Mouse (Mus musculus): ENCODE results near the gene Tmem169. TPM values are rescaled to one million over a fixed set of nuclear protein-coding genes. Genes with fewer than 3 reads are reported as not detected.

The Tmem169 gene
- polyA plus RNA-seq, 1 experiment: 15.9 TPM

DNA sequence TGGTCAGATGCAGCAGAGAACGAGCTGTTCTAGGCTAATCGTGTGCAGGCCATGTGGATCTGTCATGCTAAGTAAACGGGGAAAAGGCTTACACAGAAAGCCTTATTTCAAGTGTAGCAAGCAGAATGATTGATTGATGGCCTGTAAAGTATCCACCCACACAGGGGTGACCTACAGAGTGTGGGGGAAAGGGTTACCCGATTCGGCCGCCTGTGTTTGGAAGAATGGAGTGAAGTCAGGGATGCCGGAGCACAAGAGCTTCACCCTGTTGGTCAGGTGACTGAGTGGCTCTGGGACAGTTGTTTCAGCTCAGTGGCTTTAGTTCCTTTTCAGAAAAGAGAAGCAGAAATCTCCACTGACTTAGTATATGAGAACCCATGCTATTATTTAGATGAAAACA, 32.7 kb downstream of the Tmem169 start:
- H3K27ac ChIP-seq (ENCODE audit: insufficient read depth, low read length): no peak overlapping the region
- no peak for TF ChIP-seq POLR2A (IDR thresholded peaks at IDR 0.05; ENCODE audit: extremely low read depth, insufficient read depth, low read length)
- TF ChIP-seq CTCF (IDR thresholded peaks at IDR 0.05; ENCODE audit: extremely low read depth, insufficient read depth, low read length): no peak
- no peak overlapping the region for H3K4me3 ChIP-seq (ENCODE audit: insufficient read depth, low read length)
- H3K4me1 ChIP-seq (ENCODE audit: control insufficient read depth, insufficient read depth, low read length): no peaks in the 10 kb centered on the region

GRCm38 (mm10) chr1:72320759-72321158, 36.6 kb downstream of the Tmem169 start:
- Histone ChIP-seq H3K4me1 (ENCODE audit: control insufficient read depth, insufficient read depth, low read length) (no peaks in the 10 kb centered on the region), H3K4me3 (ENCODE audit: insufficient read depth, low read length) (no peak overlapping the region), H3K27ac (ENCODE audit: insufficient read depth, low read length) (no peak overlapping the region)
- TF ChIP-seq CTCF (IDR thresholded peaks at IDR 0.05; ENCODE audit: extremely low read depth, insufficient read depth, low read length): no peak
- TF ChIP-seq POLR2A (IDR thresholded peaks at IDR 0.05; ENCODE audit: extremely low read depth, insufficient read depth, low read length): no peak

DNA sequence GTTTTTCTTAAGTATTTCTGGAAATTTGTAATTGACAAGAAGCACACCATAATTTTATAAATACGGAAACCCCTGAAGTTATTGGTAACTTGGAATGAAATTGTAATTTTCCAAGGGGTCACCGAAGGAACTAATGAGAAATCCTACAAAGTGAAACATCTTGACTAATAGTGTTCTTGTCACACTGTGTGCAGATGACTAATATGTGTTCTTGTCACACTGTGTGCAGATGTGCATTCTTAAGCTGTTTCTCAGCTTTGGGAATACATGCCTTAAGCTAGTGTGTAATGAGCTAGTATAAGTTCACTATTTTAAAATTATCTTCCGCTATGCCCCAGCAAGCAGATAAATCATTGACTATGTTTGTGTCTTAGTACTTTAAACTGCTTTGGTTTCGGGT, 39.1 kb downstream of the Tmem169 start:
- Histone ChIP-seq H3K27ac (ENCODE audit: insufficient read depth, low read length) (no peak overlapping the region), H3K4me3 (ENCODE audit: insufficient read depth, low read length) (no peak overlapping the region), H3K4me1 (ENCODE audit: control insufficient read depth, insufficient read depth, low read length) (no peaks in the 10 kb centered on the region)
- TF ChIP-seq POLR2A (IDR thresholded peaks at IDR 0.05; ENCODE audit: extremely low read depth, insufficient read depth, low read length): no peak
- TF ChIP-seq CTCF (IDR thresholded peaks at IDR 0.05; ENCODE audit: extremely low read depth, insufficient read depth, low read length): no peak

GRCm38 (mm10) chr1:72326162-72326821, 42.1 kb downstream of the Tmem169 start:
- TF ChIP-seq POLR2A (IDR thresholded peaks at IDR 0.05; ENCODE audit: extremely low read depth, insufficient read depth, low read length) (no peak), CTCF (IDR thresholded peaks at IDR 0.05; ENCODE audit: extremely low read depth, insufficient read depth, low read length) (no peak)
- no peak overlapping the region for H3K4me3 ChIP-seq (ENCODE audit: insufficient read depth, low read length)
- no peak overlapping the region for H3K27ac ChIP-seq (ENCODE audit: insufficient read depth, low read length)
- no peaks in the 10 kb centered on the region for H3K4me1 ChIP-seq (ENCODE audit: control insufficient read depth, insufficient read depth, low read length)

DNA sequence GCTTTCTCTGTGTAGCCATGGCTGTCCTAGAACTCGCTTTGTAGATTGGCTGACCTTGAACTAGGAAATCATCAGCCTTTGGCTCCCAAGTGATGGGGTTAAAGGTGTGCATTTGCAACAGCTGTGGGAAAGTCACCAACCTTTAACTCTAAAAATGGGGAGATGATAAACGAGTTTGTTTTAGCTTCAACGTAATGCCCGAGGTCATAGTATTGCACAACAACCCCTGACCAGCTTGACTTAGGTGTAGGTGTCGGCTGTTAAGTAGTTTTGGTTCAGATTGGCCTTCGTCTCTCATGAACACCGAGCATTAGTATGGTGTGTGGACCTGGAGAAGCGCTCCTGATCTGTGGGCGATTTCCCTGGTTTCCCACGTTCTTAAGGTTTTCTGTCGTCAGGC, 50.6 kb downstream of the Tmem169 start:
- Histone ChIP-seq H3K4me3 (ENCODE audit: insufficient read depth, low read length) (no peak overlapping the region), H3K27ac (ENCODE audit: insufficient read depth, low read length) (no peak overlapping the region), H3K4me1 (ENCODE audit: control insufficient read depth, insufficient read depth, low read length) (no peaks in the 10 kb centered on the region)
- TF ChIP-seq POLR2A (IDR thresholded peaks at IDR 0.05; ENCODE audit: extremely low read depth, insufficient read depth, low read length): no peak
- no peak for TF ChIP-seq CTCF (IDR thresholded peaks at IDR 0.05; ENCODE audit: extremely low read depth, insufficient read depth, low read length)

GRCm38 (mm10) chr1:72336780-72337179, 52.6 kb downstream of the Tmem169 start:
- Histone ChIP-seq H3K27ac (ENCODE audit: insufficient read depth, low read length) (no peak overlapping the region), H3K4me1 (ENCODE audit: control insufficient read depth, insufficient read depth, low read length) (no peaks in the 10 kb centered on the region), H3K4me3 (ENCODE audit: insufficient read depth, low read length) (no peak overlapping the region)
- TF ChIP-seq POLR2A (IDR thresholded peaks at IDR 0.05; ENCODE audit: extremely low read depth, insufficient read depth, low read length) (no peak), CTCF (IDR thresholded peaks at IDR 0.05; ENCODE audit: extremely low read depth, insufficient read depth, low read length) (no peak)

DNA sequence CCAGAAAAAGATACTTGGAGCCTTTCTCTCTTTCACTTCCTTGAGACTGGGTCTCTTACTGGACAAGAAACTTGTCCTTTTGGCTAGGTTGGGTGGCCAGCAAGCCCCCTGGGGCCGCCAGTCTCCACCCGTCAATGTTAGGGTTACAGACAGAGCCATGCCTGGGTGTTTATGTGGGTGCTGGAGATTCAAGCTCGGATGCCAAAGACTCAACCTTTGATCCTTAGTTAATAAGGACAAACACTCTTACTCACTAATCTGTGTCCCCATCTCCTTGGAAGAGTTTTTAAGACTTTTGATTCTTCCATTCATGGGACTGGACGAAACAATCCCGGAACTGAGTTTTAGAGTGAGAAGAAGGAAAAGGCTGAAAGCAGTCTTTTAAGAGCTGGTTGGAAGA, 54.2 kb downstream of the Tmem169 start:
- no peak overlapping the region for H3K27ac ChIP-seq (ENCODE audit: insufficient read depth, low read length)
- no peak overlapping the region for H3K4me3 ChIP-seq (ENCODE audit: insufficient read depth, low read length)
- H3K4me1 ChIP-seq (ENCODE audit: control insufficient read depth, insufficient read depth, low read length): no peaks in the 10 kb centered on the region
- TF ChIP-seq CTCF (IDR thresholded peaks at IDR 0.05; ENCODE audit: extremely low read depth, insufficient read depth, low read length) (no peak), POLR2A (IDR thresholded peaks at IDR 0.05; ENCODE audit: extremely low read depth, insufficient read depth, low read length) (no peak)

GRCm38 (mm10) chr1:72347873-72348272, 63.7 kb downstream of the Tmem169 start:
- Histone ChIP-seq H3K4me3 (ENCODE audit: insufficient read depth, low read length) (no peak overlapping the region), H3K4me1 (ENCODE audit: control insufficient read depth, insufficient read depth, low read length) (no peaks in the 10 kb centered on the region), H3K27ac (ENCODE audit: insufficient read depth, low read length) (no peak overlapping the region)
- TF ChIP-seq CTCF (IDR thresholded peaks at IDR 0.05; ENCODE audit: extremely low read depth, insufficient read depth, low read length): no peak
- no peak for TF ChIP-seq POLR2A (IDR thresholded peaks at IDR 0.05; ENCODE audit: extremely low read depth, insufficient read depth, low read length)

Other genes starting within 250 kb of the Tmem169 start
- 3.2 and 3.8 TPM in 2 replicates for gene Mreg, start 72.1 kb upstream of the Tmem169 start, polyA plus RNA-seq (2012; rRNA removed)
- gene Pecr, start 55 bp upstream of the Tmem169 start, polyA plus RNA-seq (2012; rRNA removed): 7.2 and 7.4 TPM in 2 replicates
- 12.4 and 13.0 TPM in 2 replicates for gene Xrcc5, start 23.1 kb downstream of the Tmem169 start, polyA plus RNA-seq (2012; rRNA removed)